Mouse (Mus musculus): Measurements from ENCODE around the gene Vps29.

DNA sequence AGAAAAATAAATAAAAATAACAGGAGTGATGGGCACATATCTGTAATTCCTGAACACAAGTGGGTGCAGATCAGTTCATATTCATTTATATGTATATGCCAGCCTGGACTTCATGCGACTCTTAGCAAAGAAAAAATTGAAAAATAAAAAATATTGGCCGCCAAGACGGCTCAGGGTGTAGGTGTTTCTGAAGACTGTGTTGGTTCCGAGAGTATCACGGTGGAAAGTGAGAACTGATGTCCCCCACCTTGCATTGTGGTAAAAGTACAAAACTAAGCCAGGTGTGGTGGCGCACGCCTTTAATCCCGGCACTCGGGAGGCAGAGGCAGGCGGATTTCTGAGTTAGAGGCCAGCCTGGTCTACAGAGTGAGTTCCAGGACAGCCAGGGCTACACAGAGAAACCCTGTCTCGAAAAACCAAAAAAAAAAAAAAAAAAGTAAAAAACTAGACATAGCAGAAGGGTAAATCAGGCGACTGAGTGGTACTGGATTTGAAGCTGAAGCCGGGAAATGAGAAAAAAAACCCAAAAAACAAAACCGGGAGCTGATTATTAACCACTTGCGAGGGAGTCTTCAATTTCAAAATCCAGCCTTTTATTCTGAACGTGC lies 37.1 kb downstream of the Vps29 start:
- TF ChIP-seq CTCF (IDR thresholded peaks at IDR 0.05; ENCODE audit: extremely low read depth, insufficient read depth, low read length) (no peak), POLR2A (IDR thresholded peaks at IDR 0.05; ENCODE audit: extremely low read depth, insufficient read depth, low read length) (no peak)
